Mouse (Mus musculus) megakaryocyte progenitor cell, adult 5-6 weeks (primary cell): ENCODE measurements around the gene Pde4b. TPM values are rescaled to one million over a fixed set of nuclear protein-coding genes. Genes with fewer than 3 reads are reported as not detected.
A peak's percentile ranks its signal among the peaks of the same experiment; 100 is the strongest.

Source experiments
- ATAC-seq: replicated peaks from 2 replicates; pipeline ENCODE4 v1.8.0; 2016; ENCODE audit warnings: mild to moderate bottlenecking, moderate TSS enrichment, inconsistent platforms; ENCODE audit not compliant: poor library complexity
- total RNA-seq, 2 experiments: library from RNA; stranded (forward) in 1 of 2; stranded (reverse) in 1 of 2; fragments of 157-497, 149-512 nt in 1 of 2; fragments of 200-1000 nt in 1 of 2; gene quantifications; 2 replicates each; pipeline versions ENCODE4 v1.2.3 to v1.2.4; 2015 to 2017

The Pde4b gene
- total RNA-seq, 2 experiments from 2014 or later, result 16.1 to 19.2 TPM

- no peak for ATAC-seq
Observed at GRCm38 (mm10) chr4:102382763-102383505, 295.6 kb downstream of the Pde4b start.

- ATAC-seq, result no peak
Observed at GRCm38 (mm10) chr4:102393605-102394004, 306.3 kb downstream of the Pde4b start.

GRCm38 (mm10) chr4:102397334-102397733 lies 310.0 kb downstream of the Pde4b start:
- ATAC-seq, result no peak

GRCm38 (mm10) chr4:102398512-102398911 lies 311.2 kb downstream of the Pde4b start:
- no peak for ATAC-seq

GRCm38 (mm10) chr4:102406848-102407247 lies 319.5 kb downstream of the Pde4b start:
- ATAC-seq, result no peak

- ATAC-seq, result no peak
Observed at GRCm38 (mm10) chr4:102408132-102408531, 320.8 kb downstream of the Pde4b start.

GRCm38 (mm10) chr4:102408938-102409337 lies 321.6 kb downstream of the Pde4b start:
- no peak for ATAC-seq

- no peak for ATAC-seq
Observed at GRCm38 (mm10) chr4:102413101-102413500, 325.8 kb downstream of the Pde4b start.

GRCm38 (mm10) chr4:102413794-102414193 lies 326.5 kb downstream of the Pde4b start:
- ATAC-seq, result no peak

- ATAC-seq, result no peak
Observed at GRCm38 (mm10) chr4:102414610-102415009, 327.3 kb downstream of the Pde4b start.

- ATAC-seq, result no peak
Observed at GRCm38 (mm10) chr4:102420794-102421397, 333.6 kb downstream of the Pde4b start.

- ATAC-seq, result no peak
Observed at GRCm38 (mm10) chr4:102421398-102421859, 334.1 kb downstream of the Pde4b start.

- ATAC-seq, result no peak
Observed at GRCm38 (mm10) chr4:102424104-102424503, 336.8 kb downstream of the Pde4b start.

GRCm38 (mm10) chr4:102425422-102425821 lies 338.1 kb downstream of the Pde4b start:
- ATAC-seq, result no peak

- ATAC-seq, result peak; percentile 71
Observed at GRCm38 (mm10) chr4:102429730-102430341, 342.5 kb downstream of the Pde4b start.

- ATAC-seq, result no peak
Observed at GRCm38 (mm10) chr4:102432040-102432782, 344.9 kb downstream of the Pde4b start.

GRCm38 (mm10) chr4:102439401-102440118 lies 352.2 kb downstream of the Pde4b start:
- ATAC-seq, result no peak

- ATAC-seq, result no peak
Observed at GRCm38 (mm10) chr4:102440119-102440481, 352.8 kb downstream of the Pde4b start.

GRCm38 (mm10) chr4:102443533-102443932 lies 356.2 kb downstream of the Pde4b start:
- no peak for ATAC-seq

- ATAC-seq, result no peak
Observed at GRCm38 (mm10) chr4:102444501-102444900, 357.2 kb downstream of the Pde4b start.
